Mouse (Mus musculus) CH12.LX (cell line): ENCODE results near the gene Zfp36. TPM values are rescaled to one million over a fixed set of nuclear protein-coding genes. Genes with fewer than 3 reads are reported as not detected.
A peak's percentile ranks its signal among the peaks of the same experiment; 100 is the strongest.
"Not testable (repeated sequence)": the region's sequence is repeated elsewhere in the genome, so short reads cannot be mapped to it uniquely, and the experiment has no call there.

Source experiments
- DNase-seq: peaks from one replicate; pipeline ENCODE4 v3.0.0-alpha.2; 2013; ENCODE audit errors: extremely low read depth
- H3K27ac ChIP-seq: 2 replicates; pipeline ENCODE4 v1.5.1; 2012; ENCODE audit warnings: low read depth, mild to moderate bottlenecking, control low read depth, moderate library complexity; ENCODE audit not compliant: insufficient read depth
- H3K27me3 ChIP-seq: replicated peaks from 2 replicates; pipeline ENCODE3; 2012; ENCODE audit warnings: inconsistent platforms
- H3K36me3 ChIP-seq, 2 experiments: replicated peaks in 1 of 2; 2 replicates each; pipeline versions ENCODE3 to v1.6.1; 2012; ENCODE audit warnings: inconsistent platforms in 1 of 2, low read length in 1 of 2, mild to moderate bottlenecking in 1 of 2, mixed read lengths in 1 of 2, moderate library complexity in 1 of 2; ENCODE audit not compliant: control insufficient read depth in 1 of 2, insufficient read depth in 1 of 2
- H3K4me1 ChIP-seq, 2 experiments: 2 replicates each; pipeline ENCODE4 v1.6.1; 2012; ENCODE audit warnings: inconsistent platforms in 1 of 2, moderate library complexity in 1 of 2; ENCODE audit not compliant: insufficient read depth in 2 of 2, control insufficient read depth in 1 of 2
- H3K4me2 ChIP-seq: 2 replicates; pipeline ENCODE4 v1.6.1; 2012; ENCODE audit warnings: low read depth, mild to moderate bottlenecking, control low read depth; ENCODE audit not compliant: poor library complexity, insufficient read depth, severe bottlenecking
- H3K4me3 ChIP-seq, 3 experiments: fragments of 150-350 bp in 1 of 3; sonication (generic) in 1 of 3; replicated peaks in 1 of 3; 2 replicates each; pipeline versions ENCODE3 to v1.5.1; 2011 to 2012; ENCODE audit warnings: low read depth in 2 of 3, low read length in 2 of 3, mild to moderate bottlenecking in 2 of 3, moderate library complexity in 2 of 3, control low read depth in 1 of 3, improper control_type of control experiment in 1 of 3, inconsistent platforms in 1 of 3, mixed read lengths in 1 of 3; ENCODE audit not compliant: poor library complexity in 1 of 3
- H3K79me2 ChIP-seq: replicated peaks from 2 replicates; pipeline ENCODE4 v1.6.1; 2012; ENCODE audit warnings: mild to moderate bottlenecking, moderate library complexity; ENCODE audit not compliant: control insufficient read depth, poor library complexity, insufficient read depth, severe bottlenecking; ENCODE audit errors: extremely low read depth
- H3K9ac ChIP-seq: 2 replicates; pipeline ENCODE4 v1.6.1; 2012; ENCODE audit warnings: low read depth, mild to moderate bottlenecking, control low read depth, moderate library complexity; ENCODE audit not compliant: insufficient read depth
- H3K9me3 ChIP-seq: replicated peaks from 2 replicates; pipeline ENCODE3; 2012; ENCODE audit warnings: low read length, inconsistent platforms, mixed read lengths
- BHLHE40 ChIP-seq: IDR thresholded peaks from 2 replicates; pipeline ENCODE4 v1.6.1; 2011; ENCODE audit warnings: mild to moderate bottlenecking, low read depth, low read length, improper control_type of control experiment
- CHD1 ChIP-seq: IDR thresholded peaks from 2 replicates; pipeline ENCODE4 v1.6.1; 2012; ENCODE audit warnings: low read depth, low read length, improper control_type of control experiment, inconsistent platforms
- CHD2 ChIP-seq: IDR thresholded peaks from 2 replicates; pipeline ENCODE4 v1.6.1; 2011; ENCODE audit warnings: low read length, improper control_type of control experiment
- CTCF ChIP-seq, 2 experiments: IDR thresholded peaks in 1 of 2; conservative IDR thresholded peaks in 1 of 2; 2 replicates each; pipeline ENCODE4 v1.5.1; 2011 to 2012; ENCODE audit warnings: low read depth in 2 of 2, low read length in 2 of 2, improper control_type of control experiment in 1 of 2, inconsistent platforms in 1 of 2, mild to moderate bottlenecking in 1 of 2, moderate library complexity in 1 of 2
- E2F4 ChIP-seq: IDR thresholded peaks from 2 replicates; pipeline ENCODE4 v1.6.1; 2011; ENCODE audit warnings: low read depth, low read length, improper control_type of control experiment; ENCODE audit not compliant: insufficient replicate concordance
- ELF1 ChIP-seq: IDR thresholded peaks from 2 replicates; pipeline ENCODE4 v1.6.1; 2014; ENCODE audit warnings: low read depth, mild to moderate bottlenecking, inconsistent platforms, low read length, improper control_type of control experiment
- EP300 ChIP-seq: IDR thresholded peaks from 2 replicates; pipeline ENCODE4 v1.6.1; 2011; ENCODE audit warnings: low read length, improper control_type of control experiment
- ETS1 ChIP-seq: conservative IDR thresholded peaks from 2 replicates; pipeline ENCODE4 v1.6.1; 2012; ENCODE audit warnings: low read depth, mild to moderate bottlenecking, inconsistent platforms, low read length, improper control_type of control experiment, moderate library complexity
- IRF4 ChIP-seq: IDR thresholded peaks from 2 replicates; pipeline ENCODE4 v1.6.1; 2014; ENCODE audit warnings: low read depth, mild to moderate bottlenecking, inconsistent platforms, low read length, improper control_type of control experiment
- JUN ChIP-seq: IDR thresholded peaks from 2 replicates; pipeline ENCODE4 v1.6.1; 2011; ENCODE audit warnings: low read depth, mild to moderate bottlenecking, low read length, improper control_type of control experiment, moderate library complexity; ENCODE audit not compliant: insufficient read depth
- JUND ChIP-seq: conservative IDR thresholded peaks from 2 replicates; pipeline ENCODE4 v1.6.1; 2011; ENCODE audit warnings: low read depth, low read length, improper control_type of control experiment
- KAT2A ChIP-seq: IDR thresholded peaks from 2 replicates; pipeline ENCODE4 v1.6.1; 2012; ENCODE audit warnings: low read length, improper control_type of control experiment, inconsistent platforms; ENCODE audit not compliant: insufficient replicate concordance
- MAFK ChIP-seq: IDR thresholded peaks from 2 replicates; pipeline ENCODE4 v1.6.1; 2011; ENCODE audit warnings: low read length, improper control_type of control experiment; ENCODE audit not compliant: insufficient replicate concordance
- MXI1 ChIP-seq: IDR thresholded peaks from 2 replicates; pipeline ENCODE4 v1.6.1; 2011; ENCODE audit warnings: mild to moderate bottlenecking, low read depth, low read length, improper control_type of control experiment
- NELFE ChIP-seq: IDR thresholded peaks from 2 replicates; pipeline ENCODE4 v1.6.1; 2011; ENCODE audit warnings: low read depth, low read length, improper control_type of control experiment
- NRF1 ChIP-seq: IDR thresholded peaks from 2 replicates; pipeline ENCODE4 v1.6.1; 2014; ENCODE audit warnings: low read depth, mild to moderate bottlenecking, inconsistent platforms, low read length, improper control_type of control experiment, moderate library complexity
- POLR2AphosphoS2 ChIP-seq: IDR thresholded peaks from 2 replicates; pipeline ENCODE4 v1.6.1; 2011; ENCODE audit warnings: low read depth, low read length, improper control_type of control experiment
- SIN3A ChIP-seq: IDR thresholded peaks from 2 replicates; pipeline ENCODE4 v1.6.1; 2012; ENCODE audit warnings: low read length, improper control_type of control experiment, inconsistent platforms
- SMC3 ChIP-seq: IDR thresholded peaks from 2 replicates; pipeline ENCODE4 v1.6.1; 2011; ENCODE audit warnings: low read depth, low read length, improper control_type of control experiment
- TBP ChIP-seq: conservative IDR thresholded peaks from 2 replicates; pipeline ENCODE4 v1.6.1; 2011; ENCODE audit warnings: low read depth, low read length, improper control_type of control experiment
- TCF12 ChIP-seq: IDR thresholded peaks from 2 replicates; pipeline ENCODE4 v1.6.1; 2014; ENCODE audit warnings: low read depth, mild to moderate bottlenecking, inconsistent platforms, low read length, improper control_type of control experiment
- USF2 ChIP-seq: conservative IDR thresholded peaks from 2 replicates; pipeline ENCODE4 v1.6.1; 2011; ENCODE audit warnings: low read depth, low read length, improper control_type of control experiment
- ZC3H11A ChIP-seq: IDR thresholded peaks from 2 replicates; pipeline ENCODE4 v1.6.1; 2012; ENCODE audit warnings: low read depth, mild to moderate bottlenecking, inconsistent platforms, low read length, improper control_type of control experiment
- ZKSCAN1 ChIP-seq: IDR thresholded peaks from 2 replicates; pipeline ENCODE4 v1.6.1; 2012; ENCODE audit warnings: low read depth, inconsistent platforms, low read length, improper control_type of control experiment, borderline replicate concordance
- ZMIZ1 ChIP-seq: IDR thresholded peaks from 2 replicates; pipeline ENCODE4 v1.6.1; 2012; ENCODE audit warnings: low read depth, mild to moderate bottlenecking, inconsistent platforms, low read length, improper control_type of control experiment
- ZNF384 ChIP-seq: IDR thresholded peaks from 2 replicates; pipeline ENCODE4 v1.6.1; 2012; ENCODE audit warnings: low read depth, low read length, improper control_type of control experiment, inconsistent platforms
- dilution Hi-C: fragments of 300-500 bp; cut with MboI; formaldehyde crosslinking; loops from 2 replicates; pipeline ENCODE4 v1.14.3; 2020; ENCODE audit warnings: low sequenced_read_pairs; ENCODE audit not compliant: extremely low pct_unique_long_range_greater_than_20kb, extremely low pct_ligation_motif_present
- in situ Hi-C: fragments of 300-500 bp; cut with MboI; formaldehyde crosslinking; loops from 3 replicates; pipeline ENCODE4 v1.14.3; 2019; ENCODE audit warnings: low sequenced_read_pairs, low pct_ligation_motif_present, low pct_unique_long_range_greater_than_20kb, mixed read lengths
- polyA plus RNA-seq: library from polyadenylated mRNA; unstranded; fragments of >175 nt; gene quantifications from 2 replicates; pipeline ENCODE4 v1.2.1, GENCODE M21; 2012; ENCODE audit warnings: low read depth; ENCODE audit not compliant: insufficient read length
- total RNA-seq, 2 experiments: library from RNA; depleted of rRNA; stranded (reverse); fragments of 300-350 nt in 1 of 2; fragments of >200 nt in 1 of 2; gene quantifications; 2 replicates each; pipeline ENCODE4 v1.2.3; 2012 to 2014

Gene Zfp36
- total and polyA plus RNA-seq, 3 experiments, result 1.9 to 9.9 (median 2.8) TPM

DNA sequence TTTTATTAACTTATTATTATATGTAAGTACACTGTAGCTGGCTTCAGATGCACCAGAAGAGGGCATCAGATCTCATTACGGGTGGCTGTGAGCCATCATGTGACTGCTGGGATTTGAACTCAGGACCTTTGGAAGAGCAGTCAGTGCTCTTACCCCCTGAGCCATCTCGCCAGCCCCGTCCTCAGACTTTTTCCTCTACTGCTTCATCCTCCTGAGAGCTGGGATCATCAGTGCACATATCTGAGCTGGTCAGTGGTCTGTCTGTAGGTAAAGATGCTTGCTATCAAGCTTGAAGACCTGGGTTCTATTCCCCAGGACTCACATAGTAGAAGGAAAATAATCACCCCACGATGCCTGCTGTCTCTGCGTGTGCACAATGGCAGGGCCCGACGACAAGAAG, 7.3 kb upstream of the Zfp36 start:
- H3K4me3 ChIP-seq, DNase-seq, H3K27ac ChIP-seq, dilution Hi-C loops, H3K4me2 ChIP-seq, H3K9me3 ChIP-seq, H3K9ac ChIP-seq, H3K27me3 ChIP-seq, in situ Hi-C loops: not testable (repeated sequence)
- peaks cover 29 to 50% of the 10 kb centered on the region in 2 experiments for H3K36me3 ChIP-seq
- H3K79me2 ChIP-seq, result peaks cover 13% of the 10 kb centered on the region
- TF ChIP-seq TBP, result peak; percentile 85
- H3K4me1 ChIP-seq, result peaks cover 32 to 52% of the 10 kb centered on the region in 2 experiments

DNA sequence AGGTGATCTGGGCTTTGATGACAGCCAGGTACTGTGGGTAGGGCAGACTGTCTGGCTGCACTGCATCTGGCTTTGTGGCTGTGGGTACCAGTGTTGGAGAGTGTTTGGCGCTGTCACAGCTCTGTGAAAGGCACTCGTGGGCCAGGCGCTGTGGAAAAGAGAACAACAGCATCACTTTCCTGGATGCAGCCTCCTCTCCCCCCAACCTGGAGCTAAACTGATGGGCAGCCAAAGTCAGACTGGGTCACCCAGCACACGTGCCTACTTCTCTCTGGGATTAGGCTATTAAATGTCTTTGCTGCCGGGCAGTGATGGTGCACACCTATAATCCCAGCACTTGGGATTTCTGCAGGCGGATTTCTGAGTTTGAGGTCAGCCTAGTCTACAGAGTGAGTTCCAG, 6.8 kb upstream of the Zfp36 start:
- H3K79me2 ChIP-seq, H3K9me3 ChIP-seq, in situ Hi-C loops, dilution Hi-C loops, H3K4me2 ChIP-seq, H3K9ac ChIP-seq, DNase-seq, H3K27me3 ChIP-seq, H3K4me3 ChIP-seq: not testable (repeated sequence)
- H3K27ac ChIP-seq, result 0 out of 2 replicates have a peak overlapping the region, but pooled peaks have one; percentile 13
- H3K4me1 ChIP-seq, result peaks cover 35 to 54% of the 10 kb centered on the region in 2 experiments
- peaks cover 29 to 50% of the 10 kb centered on the region in 2 experiments for H3K36me3 ChIP-seq

DNA sequence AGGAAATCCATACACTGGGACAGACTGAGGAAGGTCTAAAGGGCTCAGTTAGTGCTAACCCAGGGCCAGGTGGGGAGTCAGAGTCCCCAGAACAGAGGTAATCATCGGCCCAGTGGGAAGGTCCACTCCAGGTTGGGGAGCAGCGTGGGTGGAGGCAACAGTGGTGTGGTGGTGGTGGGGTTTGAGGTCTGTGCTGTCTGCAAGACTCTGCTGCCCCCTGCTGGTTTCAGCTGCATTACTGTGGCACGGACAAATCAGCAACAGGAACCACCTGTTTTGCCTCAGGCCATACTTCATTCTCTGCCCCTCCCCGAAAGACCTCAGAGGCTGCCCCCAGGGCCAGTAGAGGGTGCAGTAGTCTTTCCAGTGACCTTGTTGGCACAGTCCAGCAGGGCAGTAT, 6.4 kb upstream of the Zfp36 start:
- no peaks in the 10 kb centered on the region for H3K9me3 ChIP-seq
- dilution Hi-C loops (no loop called here), in situ Hi-C loops (no loop called here)
- H3K4me1 ChIP-seq, result peaks cover 35 to 54% of the 10 kb centered on the region in 2 experiments
- H3K4me3 ChIP-seq, result no peak overlapping the region
- H3K79me2 ChIP-seq, result peaks cover 4% of the 10 kb centered on the region
- H3K9ac ChIP-seq, result no peak overlapping the region; the same call in 1 of the 2 replicates
- no peaks in the 10 kb centered on the region for H3K27me3 ChIP-seq
- H3K27ac ChIP-seq, result peak overlapping the region; percentile 49
- peaks cover 29 to 50% of the 10 kb centered on the region in 2 experiments for H3K36me3 ChIP-seq
- no peak overlapping the region for H3K4me2 ChIP-seq
- peak; percentile 94 for DNase-seq
- no peak for TF ChIP-seq ZKSCAN1
- TF ChIP-seq USF2, result no peak
- TF ChIP-seq BHLHE40, result peak; percentile 55
- TF ChIP-seq CHD2, result 0 out of 2 replicates have a peak, but pooled peaks have one; percentile 2
- TF ChIP-seq TCF12, result peak; percentile 54; the same call in 1 of the 2 replicates
- TF ChIP-seq EP300, result no peak
- peak; percentile 95 for TF ChIP-seq SMC3
- peak; percentile 37; the same call in 1 of the 2 replicates for TF ChIP-seq ELF1
- TF ChIP-seq IRF4, result peak; percentile 96
- no peak for TF ChIP-seq TBP
- TF ChIP-seq NELFE, result peak; percentile 48; the same call in 1 of the 2 replicates
- TF ChIP-seq JUN, result no peak
- no peak for TF ChIP-seq KAT2A
- no peak for TF ChIP-seq JUND
- no peak for TF ChIP-seq ZMIZ1
- TF ChIP-seq CTCF (conservative IDR thresholded peaks at IDR 0.05 in 1 of 2, IDR thresholded peaks at IDR 0.05 in 1 of 2; ENCODE audit: low read depth in 2 of 2, low read length in 2 of 2), result peak; percentile 66 to 93
- no peak for TF ChIP-seq MAFK
- TF ChIP-seq MXI1, result peak; percentile 52
- TF ChIP-seq ZC3H11A, result peak; percentile 77
- TF ChIP-seq NRF1, result peak; percentile 35
- TF ChIP-seq CHD1, result no peak
- TF ChIP-seq SIN3A, result peak; percentile 71
- TF ChIP-seq ZNF384, result no peak
- TF ChIP-seq ETS1, result no peak
- TF ChIP-seq E2F4, result no peak
- TF ChIP-seq POLR2AphosphoS2, result no peak
